Mouse (Mus musculus): ENCODE data around the gene H2-K1.

- TF ChIP-seq CTCF (IDR thresholded peaks at IDR 0.05; ENCODE audit: low read depth): no peak
- TF ChIP-seq EP300 (optimal IDR thresholded peaks at IDR 0.05): no peak
Measured at GRCm38 (mm10) chr17:33978631-33979031, 21.5 kb downstream of the H2-K1 start.
